Mouse (Mus musculus): ENCODE data around the gene Tfb2m. TPM values are rescaled to one million over a fixed set of nuclear protein-coding genes. Genes with fewer than 3 reads are reported as not detected.

Tfb2m gene
- 19.2 and 20.0 TPM in 2 replicates for polyA plus RNA-seq (2012; rRNA removed)

GRCm38 (mm10) chr1:179545768-179546550 is at the start of gene Tfb2m, which contains the start of gene Cnst:
Gene Tfb2m (minus strand): TSS chr1:179546267.
Gene Cnst (plus strand): TSS chr1:179546370.
- TF ChIP-seq POLR2A (IDR thresholded peaks at IDR 0.05; ENCODE audit: borderline replicate concordance, extremely low read depth, insufficient read depth, insufficient read length, poor library complexity, severe bottlenecking) = peak; percentile 87
- DNase-seq (ENCODE audit: low read depth) = peak; percentile 99

- DNase-seq (ENCODE audit: low read depth) = no peak
- no peak for TF ChIP-seq POLR2A (IDR thresholded peaks at IDR 0.05; ENCODE audit: borderline replicate concordance, extremely low read depth, insufficient read depth, insufficient read length, poor library complexity, severe bottlenecking)
- TF ChIP-seq CTCF (IDR thresholded peaks at IDR 0.05; ENCODE audit: borderline replicate concordance, extremely low read depth, insufficient read depth, insufficient read length) = peak; percentile 38; the same call in 1 of the 2 replicates
These were observed 46.9 kb upstream of the Tfb2m start for GRCm38 (mm10) chr1:179592972-179593371.

GRCm38 (mm10) chr1:179592143-179592542 is 46.1 kb upstream of the Tfb2m start:
- TF ChIP-seq POLR2A (IDR thresholded peaks at IDR 0.05; ENCODE audit: borderline replicate concordance, extremely low read depth, insufficient read depth, insufficient read length, poor library complexity, severe bottlenecking) (no peak), CTCF (IDR thresholded peaks at IDR 0.05; ENCODE audit: borderline replicate concordance, extremely low read depth, insufficient read depth, insufficient read length) (no peak)
- DNase-seq (ENCODE audit: low read depth) = no peak

GRCm38 (mm10) chr1:179591639-179592038 is 45.6 kb upstream of the Tfb2m start:
- TF ChIP-seq POLR2A (IDR thresholded peaks at IDR 0.05; ENCODE audit: borderline replicate concordance, extremely low read depth, insufficient read depth, insufficient read length, poor library complexity, severe bottlenecking) (no peak), CTCF (IDR thresholded peaks at IDR 0.05; ENCODE audit: borderline replicate concordance, extremely low read depth, insufficient read depth, insufficient read length) (no peak)
- DNase-seq (ENCODE audit: low read depth) = peak; percentile 78

- TF ChIP-seq POLR2A (IDR thresholded peaks at IDR 0.05; ENCODE audit: borderline replicate concordance, extremely low read depth, insufficient read depth, insufficient read length, poor library complexity, severe bottlenecking) (no peak), CTCF (IDR thresholded peaks at IDR 0.05; ENCODE audit: borderline replicate concordance, extremely low read depth, insufficient read depth, insufficient read length) (no peak)
- DNase-seq (ENCODE audit: low read depth) = peak; percentile 74
These were observed 42.2 kb upstream of the Tfb2m start for GRCm38 (mm10) chr1:179588230-179588629.

- DNase-seq (ENCODE audit: low read depth) = no peak
- TF ChIP-seq POLR2A (IDR thresholded peaks at IDR 0.05; ENCODE audit: borderline replicate concordance, extremely low read depth, insufficient read depth, insufficient read length, poor library complexity, severe bottlenecking) = no peak
- TF ChIP-seq CTCF (IDR thresholded peaks at IDR 0.05; ENCODE audit: borderline replicate concordance, extremely low read depth, insufficient read depth, insufficient read length) = no peak
These were observed 40.5 kb upstream of the Tfb2m start for GRCm38 (mm10) chr1:179586430-179587095.

DNA sequence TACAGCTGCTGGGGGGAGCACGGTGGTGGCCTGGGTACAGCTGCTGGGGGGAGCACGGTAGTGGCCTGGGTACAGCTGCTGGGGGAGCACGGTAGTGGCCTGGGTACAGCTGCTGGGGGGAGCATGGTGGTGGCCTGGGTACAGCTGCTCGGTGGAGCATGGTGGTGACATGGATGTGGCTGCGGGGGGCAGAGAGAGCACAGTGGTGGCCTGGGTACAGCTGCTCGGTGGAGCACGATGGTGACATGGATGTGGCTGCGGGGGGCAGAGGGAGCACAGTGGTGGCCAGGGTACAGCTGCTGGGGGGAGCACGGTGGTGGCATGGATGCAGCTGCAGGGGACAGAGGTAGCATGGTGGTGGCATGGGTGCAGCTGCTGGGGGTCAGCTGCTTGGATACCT is 39.6 kb upstream of the Tfb2m start:
- no peak for DNase-seq (ENCODE audit: low read depth)
- no peak for TF ChIP-seq CTCF (IDR thresholded peaks at IDR 0.05; ENCODE audit: borderline replicate concordance, extremely low read depth, insufficient read depth, insufficient read length)

GRCm38 (mm10) chr1:179584220-179584619 is 38.2 kb upstream of the Tfb2m start:
- no peak for DNase-seq (ENCODE audit: low read depth)
- TF ChIP-seq POLR2A (IDR thresholded peaks at IDR 0.05; ENCODE audit: borderline replicate concordance, extremely low read depth, insufficient read depth, insufficient read length, poor library complexity, severe bottlenecking) (no peak), CTCF (IDR thresholded peaks at IDR 0.05; ENCODE audit: borderline replicate concordance, extremely low read depth, insufficient read depth, insufficient read length) (no peak)

GRCm38 (mm10) chr1:179583090-179583489 is 37.0 kb upstream of the Tfb2m start:
- no peak for TF ChIP-seq CTCF (IDR thresholded peaks at IDR 0.05; ENCODE audit: borderline replicate concordance, extremely low read depth, insufficient read depth, insufficient read length)

DNA sequence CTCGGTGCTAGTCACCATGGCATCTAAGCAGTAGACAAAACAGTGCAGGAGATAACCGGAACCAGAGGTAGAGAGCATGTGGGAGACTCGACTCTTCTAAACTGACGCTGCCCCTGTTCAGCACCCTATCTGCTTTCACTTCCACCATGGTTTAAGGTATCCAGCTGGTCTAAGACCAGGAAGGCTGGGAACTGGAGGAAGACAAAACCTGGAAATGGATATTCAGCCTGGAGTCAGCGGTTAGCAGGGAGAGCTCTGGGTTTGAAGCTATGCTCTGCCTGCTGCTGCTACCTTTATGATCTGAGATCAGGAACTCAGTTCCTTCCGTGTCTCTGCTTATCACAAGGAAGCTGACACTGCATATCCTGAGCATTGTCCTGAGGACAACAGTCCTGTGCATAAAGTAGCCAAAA is 36.0 kb upstream of the Tfb2m start:
- TF ChIP-seq CTCF (IDR thresholded peaks at IDR 0.05; ENCODE audit: borderline replicate concordance, extremely low read depth, insufficient read depth, insufficient read length) (no peak), POLR2A (IDR thresholded peaks at IDR 0.05; ENCODE audit: borderline replicate concordance, extremely low read depth, insufficient read depth, insufficient read length, poor library complexity, severe bottlenecking) (no peak)
- peak; percentile 60 for DNase-seq (ENCODE audit: low read depth)

More at GRCm38 (mm10) chr1:179583090-179583489, 37.0 kb upstream of the Tfb2m start:
- no peak for DNase-seq (ENCODE audit: low read depth)

GRCm38 (mm10) chr1:179581422-179581821 is 35.4 kb upstream of the Tfb2m start:
- DNase-seq (ENCODE audit: low read depth) = peak; percentile 57

GRCm38 (mm10) chr1:179580200-179580599 is 34.1 kb upstream of the Tfb2m start:
- DNase-seq (ENCODE audit: low read depth) = no peak
- TF ChIP-seq POLR2A (IDR thresholded peaks at IDR 0.05; ENCODE audit: borderline replicate concordance, extremely low read depth, insufficient read depth, insufficient read length, poor library complexity, severe bottlenecking) = no peak
- no peak for TF ChIP-seq CTCF (IDR thresholded peaks at IDR 0.05; ENCODE audit: borderline replicate concordance, extremely low read depth, insufficient read depth, insufficient read length)

More at GRCm38 (mm10) chr1:179581422-179581821, 35.4 kb upstream of the Tfb2m start:
- no peak for TF ChIP-seq POLR2A (IDR thresholded peaks at IDR 0.05; ENCODE audit: borderline replicate concordance, extremely low read depth, insufficient read depth, insufficient read length, poor library complexity, severe bottlenecking)
- TF ChIP-seq CTCF (IDR thresholded peaks at IDR 0.05; ENCODE audit: borderline replicate concordance, extremely low read depth, insufficient read depth, insufficient read length) = no peak

Data from brain, embryonic 14.5 days (tissue).